Mouse (Mus musculus) adrenal gland, postnatal 4 days (tissue): ENCODE measurements around the gene Akt2. TPM values are rescaled to one million over a fixed set of nuclear protein-coding genes. Genes with fewer than 3 reads are reported as not detected.

Experiments used
- DNase-seq, 2 experiments: peaks; one replicate each; pipeline ENCODE4 v3.0.0; 2021 to 2022; ENCODE audit warnings: low spot score in 2 of 2, mixed read lengths in 2 of 2
- long read RNA-seq, 2 experiments: library from polyadenylated mRNA; stranded (forward); transcript quantifications; one replicate each; pipeline ENCODE4 v2.0.0; 2021
- total RNA-seq, 2 experiments: library from RNA; stranded (reverse); gene quantifications; 2 replicates each; pipeline ENCODE4 v1.2.3; 2021

The Akt2 gene
- total RNA-seq = 100 to 1,000 TPM; 195 to 220 TPM
- long read RNA-seq, experiment 1, full-length matches to known transcripts = 101 of 171 reads
- long read RNA-seq, experiment 1, partial matches to known transcripts = 29 of 171 reads
- long read RNA-seq, experiment 1, other reads (novel, unspliced or antisense) = 41 of 171 reads
- long read RNA-seq, experiment 2, full-length matches to known transcripts = 71 of 169 reads
- long read RNA-seq, experiment 2, partial matches to known transcripts = 75 of 169 reads
- long read RNA-seq, experiment 2, other reads (novel, unspliced or antisense) = 23 of 169 reads

DNA sequence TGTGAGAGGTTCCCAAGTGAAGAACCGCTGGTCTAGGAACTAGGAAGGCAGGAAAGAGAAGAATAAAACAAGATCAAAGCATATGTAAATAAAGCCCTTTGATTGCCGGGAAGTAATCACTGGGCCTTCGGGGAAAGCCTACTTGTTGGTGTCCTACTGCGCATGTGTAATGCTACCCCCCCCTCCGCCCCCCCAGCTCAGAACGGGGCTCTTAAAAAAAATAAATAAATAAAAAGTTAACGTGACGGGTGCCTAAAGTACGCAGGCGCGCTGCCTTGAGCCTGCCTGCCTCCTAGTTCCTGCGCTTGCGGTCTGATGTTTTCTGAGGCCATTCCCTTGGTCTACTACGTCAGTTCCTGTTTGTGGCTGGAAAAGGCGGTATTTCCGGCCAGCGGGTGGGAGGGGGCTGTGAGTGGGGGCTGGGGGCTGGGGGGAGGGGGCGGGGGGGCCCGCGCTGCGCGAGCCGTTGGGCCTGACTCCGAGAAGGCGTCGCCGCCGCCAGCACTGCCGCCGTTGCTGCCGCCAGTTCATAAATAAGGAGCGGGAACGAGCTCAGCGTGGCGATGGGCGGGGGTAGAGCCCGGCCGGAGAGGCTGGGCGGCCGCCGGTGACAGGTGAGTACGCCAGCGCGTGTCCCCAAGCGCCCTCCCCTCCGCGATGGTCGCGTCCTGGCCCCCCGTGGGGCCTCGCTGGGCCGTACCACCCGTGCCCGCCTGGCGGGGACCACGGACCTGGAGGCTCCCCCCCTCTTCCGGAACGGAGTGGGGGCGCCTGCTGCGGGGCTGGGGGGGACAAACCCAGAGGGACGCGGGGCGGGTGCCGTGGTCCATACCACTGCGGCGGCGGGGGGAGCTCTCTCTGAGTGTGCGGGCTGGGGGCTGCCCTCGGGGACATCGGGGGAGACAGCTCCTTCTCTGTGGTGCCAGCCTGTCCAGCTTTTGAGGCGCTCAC, at the start of gene Akt2:
Akt2 (plus strand) TSS at position 287 of the 951 bp plus-strand sequence.
- peak; percentile 72 to 79 for DNase-seq

DNA sequence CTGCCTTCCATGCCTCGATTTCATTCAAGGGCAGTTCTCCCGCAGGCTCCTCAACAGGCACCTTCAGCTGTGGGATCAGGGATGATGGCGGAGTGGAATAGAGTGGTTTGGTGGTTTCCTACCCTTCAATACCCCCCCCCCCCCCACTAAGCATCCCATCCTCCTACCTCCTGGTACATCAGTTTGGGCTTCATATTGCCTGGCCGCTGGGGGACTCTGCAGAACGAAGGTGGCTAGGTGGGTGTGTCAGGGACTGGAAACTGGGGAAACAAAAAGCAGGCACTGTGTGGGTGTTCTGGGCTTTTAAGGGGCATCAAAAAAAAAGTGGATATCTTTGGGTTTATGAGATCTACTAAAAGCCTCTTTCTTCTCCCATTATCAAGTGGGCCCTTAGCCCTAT, 49.4 kb upstream of the Akt2 start:
- DNase-seq = no peak

GRCm38 (mm10) chr7:27542392-27543033, 48.8 kb upstream of the Akt2 start:
- peak; percentile 69 to 76 for DNase-seq

GRCm38 (mm10) chr7:27543065-27543464, 48.3 kb upstream of the Akt2 start:
- no peak for DNase-seq

DNA sequence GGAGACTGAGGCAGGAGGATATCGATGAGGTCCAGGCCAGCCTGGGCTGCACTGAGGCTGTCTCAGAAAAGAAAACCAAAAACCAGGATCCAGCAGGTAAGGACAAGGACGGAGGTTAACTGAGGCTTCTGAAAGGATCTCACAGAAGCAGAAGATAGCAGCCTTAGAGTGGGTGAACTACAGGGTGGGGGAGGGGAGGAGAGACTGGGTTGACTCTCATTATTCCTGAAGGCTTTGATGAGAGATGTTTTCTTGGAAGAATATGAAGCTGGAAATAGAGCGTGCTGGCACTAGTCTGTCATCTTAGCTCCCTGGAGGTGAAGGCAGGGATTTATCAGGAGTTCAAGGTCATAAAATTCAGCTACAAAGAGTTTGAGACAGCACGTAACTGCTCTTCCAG, 47.5 kb upstream of the Akt2 start:
- no peak for DNase-seq

DNA sequence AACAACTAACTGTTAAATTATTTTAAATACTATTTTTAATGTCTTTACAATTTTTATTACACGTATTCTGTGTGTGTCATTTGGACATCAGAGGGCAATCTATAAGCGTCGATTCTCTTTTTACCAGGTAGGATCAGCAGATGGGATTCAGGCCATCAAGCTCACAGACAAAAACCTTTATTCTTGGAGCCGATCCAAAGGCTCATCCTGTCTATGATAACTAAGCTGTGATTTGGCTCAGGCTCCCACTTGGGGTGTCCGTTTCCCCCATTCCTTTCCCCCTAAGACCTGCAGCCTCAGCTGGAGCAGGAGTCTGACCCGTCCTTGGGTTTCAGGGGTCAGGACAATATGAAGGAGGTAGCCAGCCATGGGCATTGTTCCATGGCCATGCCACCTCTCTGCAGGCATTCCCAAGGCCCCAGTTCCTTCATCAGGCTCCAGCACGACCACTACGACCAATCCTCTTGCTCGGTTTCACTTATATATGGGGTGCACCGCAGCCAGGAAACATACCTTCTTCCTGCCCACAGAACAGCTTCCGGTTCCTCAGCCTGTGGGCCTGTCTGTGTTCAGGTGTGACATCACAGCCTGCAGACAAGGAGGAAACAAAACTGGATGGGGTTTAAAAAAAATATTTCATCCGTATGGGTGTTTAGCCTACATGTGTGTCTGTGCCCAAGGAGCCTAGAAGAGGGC, 46.5 kb upstream of the Akt2 start:
- no peak for DNase-seq

DNA sequence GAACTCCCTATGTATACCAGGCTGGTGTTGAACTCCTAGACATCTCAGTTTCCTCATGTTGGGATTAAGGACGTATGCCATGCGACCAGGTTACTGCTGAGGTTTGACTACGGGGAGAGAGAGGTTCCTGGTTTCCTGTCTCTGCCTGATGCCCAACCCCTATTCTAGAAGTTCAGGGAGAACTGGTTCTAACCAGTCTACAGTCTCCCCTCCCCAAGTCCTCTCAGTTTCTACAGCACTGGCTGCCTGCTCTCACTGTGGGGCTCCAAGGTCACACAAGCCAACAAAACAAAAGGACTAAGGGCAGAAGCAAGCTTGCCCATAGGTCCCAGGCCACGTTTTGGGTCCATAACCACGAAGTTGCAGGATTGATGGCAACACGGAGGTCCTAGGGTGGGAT, 41.8 kb upstream of the Akt2 start:
- DNase-seq = no peak

DNA sequence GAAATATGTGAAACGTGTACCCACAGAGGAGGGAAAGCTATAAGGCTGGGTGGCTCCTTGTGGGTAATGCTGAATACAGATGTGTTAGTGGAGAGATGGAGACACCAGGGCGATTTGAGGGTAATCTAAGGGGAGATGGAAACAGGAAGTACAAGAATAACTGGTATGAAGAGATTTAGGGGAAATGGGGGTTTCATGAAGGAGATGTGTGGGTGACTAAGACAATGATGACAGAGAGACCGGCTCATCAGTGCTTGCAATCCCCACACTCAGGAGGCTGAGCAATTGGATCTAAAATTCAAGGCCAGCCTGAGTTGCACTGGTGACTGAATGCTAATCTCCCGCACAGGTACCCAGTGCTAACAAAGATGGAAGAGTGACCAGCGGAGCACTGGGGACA, 39.3 kb upstream of the Akt2 start:
- DNase-seq = no peak

DNA sequence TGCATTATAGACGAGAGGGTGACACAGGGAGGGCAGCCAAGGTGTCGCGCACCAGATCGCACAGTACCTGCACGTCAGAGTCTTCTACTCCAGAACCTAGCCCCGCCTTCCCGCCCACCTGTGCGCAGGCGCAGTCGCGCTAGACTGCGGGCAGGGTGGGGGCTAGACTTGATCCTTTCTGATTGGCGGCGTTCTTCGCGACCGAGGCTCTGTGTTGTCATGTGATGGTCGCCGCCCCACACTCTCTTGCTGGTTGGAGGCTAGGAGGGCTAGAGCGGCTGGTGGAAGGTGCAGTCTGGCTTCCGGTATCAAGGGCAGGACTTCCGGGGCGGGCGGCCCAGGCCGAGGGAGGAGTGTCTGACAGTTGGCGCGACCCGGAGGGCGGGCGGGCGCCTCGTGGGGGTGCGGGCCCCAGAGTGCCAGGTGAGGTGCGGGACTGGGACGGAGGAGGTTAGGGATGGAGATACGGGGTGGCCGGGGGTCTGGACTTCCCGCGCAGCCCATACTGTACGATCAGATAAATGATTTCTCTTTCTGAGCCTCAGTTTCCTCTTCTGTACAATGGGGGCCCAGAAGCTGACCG, 38.3 kb upstream of the Akt2 start, which contains the start of the genes Pld3 and 2310022A10Rik:
Pld3 (minus strand) TSS at position 288 of the 583 bp plus-strand sequence.
2310022A10Rik (plus strand) TSS at position 303 of the 583 bp plus-strand sequence.
- DNase-seq = peak; percentile 79 to 94

- DNase-seq = no peak
Observed at GRCm38 (mm10) chr7:27560291-27560887, 31.0 kb upstream of the Akt2 start.

DNA sequence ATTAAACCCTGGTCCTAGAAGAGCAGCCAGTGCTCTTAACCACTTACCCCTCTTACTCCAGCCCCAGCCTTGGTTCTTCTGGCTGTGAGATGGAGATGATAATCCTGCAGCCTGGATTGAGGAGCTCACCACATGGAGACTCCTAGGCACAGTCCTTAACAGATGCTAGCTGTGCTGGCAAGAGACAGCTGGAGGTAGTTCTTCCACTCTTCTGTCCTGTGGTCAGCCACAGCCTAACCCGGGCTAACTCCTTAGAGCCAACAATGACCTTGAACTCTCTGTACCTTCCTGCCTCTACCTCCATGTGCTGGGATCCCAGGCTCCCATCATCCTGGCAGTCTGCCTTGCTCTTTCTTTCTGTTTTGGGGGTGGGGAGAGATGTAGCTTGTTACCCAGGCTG, 30.4 kb upstream of the Akt2 start:
- no peak for DNase-seq

DNA sequence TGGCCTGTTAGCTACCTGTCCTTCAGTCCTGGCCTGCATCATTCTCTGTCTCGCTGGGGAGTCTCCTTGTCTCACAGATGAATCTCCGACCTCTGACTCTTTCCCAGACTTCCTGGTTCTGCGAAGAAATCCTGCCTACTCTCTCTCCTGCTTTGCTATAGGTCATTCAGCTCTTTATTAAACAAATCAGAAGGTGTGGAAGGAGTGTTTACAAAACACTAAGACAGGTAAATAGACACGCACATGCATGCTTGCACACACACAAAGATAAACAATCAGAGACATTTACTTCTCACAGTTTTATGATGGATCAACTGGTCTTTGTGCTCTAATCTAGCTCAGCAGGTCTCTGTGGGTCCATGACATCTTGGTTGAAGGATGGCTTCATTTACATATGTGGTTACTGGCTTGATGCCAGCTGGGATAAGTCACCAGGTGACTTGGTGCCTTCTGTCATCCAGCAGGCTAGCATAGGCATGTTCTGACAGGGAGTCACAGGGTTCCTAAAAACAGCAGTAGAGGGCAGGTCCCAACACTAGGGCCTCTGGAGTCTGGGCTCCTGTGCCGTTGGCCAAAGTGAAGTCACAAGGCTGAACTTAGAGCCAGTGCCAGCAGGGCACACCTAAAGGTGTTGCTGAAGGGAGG, 21.6 kb upstream of the Akt2 start:
- no peak for DNase-seq

GRCm38 (mm10) chr7:27572133-27572532, 19.2 kb upstream of the Akt2 start:
- DNase-seq = no peak

DNA sequence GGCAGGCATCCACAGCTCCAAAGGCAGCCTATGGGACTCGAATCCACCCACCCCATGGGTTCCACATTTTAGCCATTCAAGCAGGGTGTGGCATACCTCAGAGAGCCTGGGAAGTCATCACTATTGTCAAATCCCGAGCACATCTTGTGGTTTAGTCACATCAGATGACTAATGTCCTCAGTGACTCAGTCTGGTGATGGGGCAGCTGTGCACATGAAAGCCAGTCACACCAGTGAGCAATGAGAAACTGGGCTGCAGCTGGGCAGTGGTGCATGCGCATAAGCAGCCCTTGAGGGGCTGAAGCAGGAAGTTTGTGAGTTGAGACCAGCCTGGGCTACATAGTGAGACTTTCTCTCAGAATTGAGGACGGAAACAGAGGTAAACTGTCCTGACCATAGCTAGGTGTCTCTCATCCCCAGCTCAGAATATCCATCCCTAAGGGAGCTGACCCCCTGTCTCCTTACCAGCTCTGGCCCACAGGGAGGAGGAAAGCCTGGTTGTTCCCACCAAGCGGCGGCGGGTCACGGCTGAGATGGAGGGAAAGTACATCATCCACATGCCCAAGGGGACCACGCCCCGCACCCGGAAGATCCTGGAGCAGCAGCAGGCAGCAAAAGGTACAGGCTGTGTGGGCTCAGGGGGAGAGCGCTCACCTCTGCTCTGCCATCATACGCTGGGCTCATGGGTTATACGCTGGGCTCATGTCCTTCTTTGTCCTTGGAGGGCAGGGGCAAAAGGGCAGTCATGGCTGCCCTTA, 17.1 kb upstream of the Akt2 start:
- no peak for DNase-seq

DNA sequence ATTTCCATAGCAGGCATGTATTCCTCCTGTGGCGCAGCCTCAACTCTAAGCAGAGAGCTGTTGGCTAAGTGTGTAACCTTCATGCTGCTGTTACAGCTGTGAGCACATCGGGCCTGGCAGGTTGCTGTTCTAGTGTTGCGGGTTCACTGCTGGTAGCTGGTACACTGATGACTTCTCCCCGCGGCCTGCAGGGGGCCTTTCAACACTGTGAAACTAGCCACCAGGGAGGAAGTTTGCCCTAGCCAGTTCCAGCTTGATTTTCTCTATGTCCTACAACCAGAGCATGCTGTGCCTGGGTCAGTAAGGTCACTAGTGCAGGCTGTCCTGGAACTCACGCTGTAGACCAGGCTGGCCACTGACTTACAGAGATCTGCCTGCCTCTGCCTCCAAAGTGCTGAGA, 14.4 kb upstream of the Akt2 start:
- DNase-seq = no peak

DNA sequence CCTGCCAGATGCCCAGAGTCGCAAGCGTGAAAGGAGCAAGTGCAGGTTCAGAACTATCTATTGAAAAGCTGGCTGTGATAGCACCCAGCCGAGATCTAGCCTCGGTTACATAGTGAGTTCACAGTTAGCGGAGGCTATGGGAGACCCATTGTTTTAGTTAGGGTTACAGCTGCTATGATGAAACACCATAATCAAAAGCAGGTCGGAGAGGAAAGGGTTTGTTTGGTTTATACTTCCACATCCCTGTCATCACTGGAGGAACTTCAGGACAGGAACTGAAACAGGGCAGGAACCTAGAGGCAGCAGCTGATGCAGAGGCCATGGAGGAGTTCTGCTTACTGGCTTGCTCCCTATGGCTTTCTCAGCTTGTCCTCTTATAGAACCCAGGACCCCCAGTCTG, 13.8 kb upstream of the Akt2 start:
- DNase-seq = no peak

DNA sequence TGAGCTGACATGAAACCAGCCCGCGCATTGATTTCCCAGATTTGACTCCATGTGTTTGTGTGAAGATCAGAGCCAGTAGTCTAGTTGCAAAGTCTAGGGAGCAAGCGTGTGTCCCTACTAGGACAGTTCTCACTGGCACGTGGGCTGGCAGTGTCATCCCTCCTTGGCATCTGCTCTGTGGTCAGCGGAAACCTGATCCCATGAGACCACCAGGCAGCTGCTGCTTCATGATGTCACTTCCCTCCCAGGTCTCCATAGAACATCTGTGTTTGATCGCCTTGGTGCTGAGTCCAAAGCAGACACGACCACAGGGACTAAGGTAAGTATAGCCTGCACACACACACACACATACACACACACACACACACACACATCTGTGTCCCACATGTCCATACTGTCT, 12.9 kb upstream of the Akt2 start:
- DNase-seq = no peak

- no peak for DNase-seq
Observed at GRCm38 (mm10) chr7:27580380-27581174, 10.8 kb upstream of the Akt2 start.
